Mouse (Mus musculus): Measurements from ENCODE around the gene Eif3a. TPM values are rescaled to one million over a fixed set of nuclear protein-coding genes. Genes with fewer than 3 reads are reported as not detected.

Gene Eif3a
- polyA plus RNA-seq, 1 experiment from 2014 or later, result 57.2 TPM

DNA sequence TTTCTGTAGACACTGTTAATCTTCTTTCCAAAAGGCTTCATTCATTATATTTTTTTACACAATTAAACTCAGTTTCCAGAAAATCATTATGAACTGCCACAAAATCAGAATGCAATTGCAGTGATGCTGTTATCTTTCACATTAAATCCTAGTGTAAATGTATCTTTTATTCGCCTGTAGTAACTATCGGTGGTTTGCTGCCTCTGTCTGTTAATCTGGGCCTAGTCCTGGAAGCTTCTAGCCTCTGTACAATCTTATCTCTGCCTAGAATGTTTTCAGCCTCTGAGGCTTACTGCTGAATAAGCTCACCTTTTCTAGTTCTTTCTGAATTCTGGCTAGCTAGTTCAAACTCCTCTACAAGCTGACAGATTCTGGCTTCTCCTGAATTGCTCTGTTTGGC, 19.5 kb upstream of the Eif3a start:
- ATAC-seq, result no peak
- Histone ChIP-seq H3K4me3 (ENCODE audit: low read depth, low read length) (no peak overlapping the region), H3K27me3 (replicated peaks; ENCODE audit: control insufficient read depth, insufficient read depth, low read length) (no peaks in the 10 kb centered on the region), H3K9me3 (ENCODE audit: control insufficient read depth) (no peaks in the 10 kb centered on the region), H3K4me1 (replicated peaks; ENCODE audit: control insufficient read depth, insufficient read depth, low read length) (0 out of 2 replicates have a peak, but pooled peaks cover 3% of the 10 kb centered on the region), H3K27ac (ENCODE audit: low read depth, low read length) (no peak overlapping the region), H3K36me3 (ENCODE audit: control insufficient read depth, insufficient read depth) (0 out of 2 replicates have a peak, but pooled peaks cover under 1% of the 10 kb centered on the region), H3K4me2 (replicated peaks; ENCODE audit: low read depth) (no peak overlapping the region), H3K9ac (ENCODE audit: low read depth, low read length) (no peak overlapping the region)
- 88% methylated on average over 2 of the region's 2 CpGs for WGBS
- TF ChIP-seq CTCF (IDR thresholded peaks at IDR 0.05; ENCODE audit: low read depth), result no peak

DNA sequence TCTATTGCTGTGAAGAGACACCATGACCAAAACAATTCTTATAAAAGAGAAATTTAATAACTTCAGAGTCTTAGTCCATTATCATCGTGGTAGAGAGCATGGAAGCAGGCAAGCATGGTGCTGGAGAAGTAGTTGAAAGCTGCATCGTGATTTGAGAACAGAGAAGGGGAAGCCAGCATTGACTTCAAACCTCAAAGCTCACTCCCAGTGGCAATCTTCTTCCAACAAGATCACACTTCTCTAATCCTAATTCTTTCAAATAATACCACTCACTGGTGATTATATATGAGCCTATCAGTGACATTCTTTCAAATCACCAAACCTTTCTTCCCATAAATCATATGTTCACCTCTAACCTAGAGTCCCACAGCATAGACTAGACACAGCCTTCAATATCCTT, 14.4 kb upstream of the Eif3a start:
- no peak for TF ChIP-seq CTCF (IDR thresholded peaks at IDR 0.05; ENCODE audit: low read depth)
- Histone ChIP-seq H3K9me3 (ENCODE audit: control insufficient read depth) (no peaks in the 10 kb centered on the region), H3K36me3 (ENCODE audit: control insufficient read depth, insufficient read depth) (no peaks in the 10 kb centered on the region), H3K27me3 (replicated peaks; ENCODE audit: control insufficient read depth, insufficient read depth, low read length) (no peaks in the 10 kb centered on the region), H3K27ac (ENCODE audit: low read depth, low read length) (no peak overlapping the region), H3K4me3 (ENCODE audit: low read depth, low read length) (no peak overlapping the region), H3K9ac (ENCODE audit: low read depth, low read length) (no peak overlapping the region), H3K4me1 (replicated peaks; ENCODE audit: control insufficient read depth, insufficient read depth, low read length) (no peaks in the 10 kb centered on the region), H3K4me2 (replicated peaks; ENCODE audit: low read depth) (no peak overlapping the region)
- no peak for ATAC-seq
- WGBS, result 64% methylated on average over 2 of the region's 2 CpGs

DNA sequence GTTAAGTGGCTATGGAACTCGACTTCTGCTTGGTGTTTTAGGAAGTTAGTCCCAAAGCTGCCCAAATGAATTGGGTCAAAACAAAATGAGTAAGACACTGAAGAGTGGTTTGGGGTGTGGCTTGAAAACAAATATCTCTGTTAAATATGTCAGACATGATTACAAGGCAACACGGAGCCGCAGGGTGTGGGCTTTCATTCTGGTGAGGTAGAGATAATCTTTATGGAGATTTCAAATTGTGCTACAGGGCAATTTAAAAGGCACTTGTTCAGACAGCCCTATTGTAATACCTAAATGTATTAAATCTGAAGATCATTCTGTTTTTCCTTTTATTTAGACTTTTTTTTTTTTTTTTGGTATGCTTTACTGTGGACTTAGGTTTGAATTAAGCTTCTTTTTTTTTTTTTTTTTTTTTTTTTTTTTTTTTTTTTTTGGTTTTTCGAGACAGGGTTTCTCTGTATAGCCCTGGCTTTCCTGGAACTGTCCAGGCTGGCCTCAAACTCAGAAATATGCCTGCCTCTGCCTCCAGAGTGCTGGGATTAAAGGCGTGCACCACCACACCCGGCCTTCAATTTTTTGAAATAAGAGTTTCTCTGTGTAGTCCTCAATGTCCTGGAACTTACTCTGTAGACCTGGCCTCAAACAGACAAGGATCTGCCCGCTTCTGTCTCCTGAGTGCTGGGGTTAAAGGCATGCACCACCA, 9.6 kb upstream of the Eif3a start:
- H3K36me3 ChIP-seq (ENCODE audit: control insufficient read depth, insufficient read depth), result no peaks in the 10 kb centered on the region

DNA sequence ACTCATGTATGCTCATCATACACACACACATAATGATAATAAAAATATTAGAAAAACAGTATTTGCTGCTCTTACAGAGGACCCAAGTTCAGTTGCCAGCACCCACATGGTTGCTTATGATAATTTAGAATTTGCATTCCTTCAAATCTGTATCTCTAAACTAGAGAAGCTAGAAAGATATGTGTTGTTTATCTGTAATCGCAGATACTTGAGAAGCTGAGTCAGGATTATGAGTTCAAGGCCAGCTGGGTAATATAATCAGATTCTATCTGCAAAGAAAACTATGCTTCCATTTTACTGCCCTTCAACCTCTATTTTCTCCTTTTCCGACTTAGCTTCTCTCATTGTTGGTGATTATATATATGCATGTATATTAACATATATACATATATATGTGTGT, 7.0 kb upstream of the Eif3a start:
- Histone ChIP-seq H3K27ac (ENCODE audit: low read depth, low read length) (no peak overlapping the region), H3K36me3 (ENCODE audit: control insufficient read depth, insufficient read depth) (no peaks in the 10 kb centered on the region), H3K4me1 (replicated peaks; ENCODE audit: control insufficient read depth, insufficient read depth, low read length) (no peaks in the 10 kb centered on the region), H3K9ac (ENCODE audit: low read depth, low read length) (no peak overlapping the region), H3K27me3 (replicated peaks; ENCODE audit: control insufficient read depth, insufficient read depth, low read length) (no peaks in the 10 kb centered on the region), H3K9me3 (ENCODE audit: control insufficient read depth) (no peaks in the 10 kb centered on the region), H3K4me2 (replicated peaks; ENCODE audit: low read depth) (no peak overlapping the region), H3K4me3 (ENCODE audit: low read depth, low read length) (no peak overlapping the region)
- 79% methylated on average over 2 of the region's 2 CpGs for WGBS
- ATAC-seq, result no peak
- no peak for TF ChIP-seq CTCF (IDR thresholded peaks at IDR 0.05; ENCODE audit: low read depth)

More for the DNA sequence above, 9.6 kb upstream of the Eif3a start:
- no peaks in the 10 kb centered on the region for H3K9me3 ChIP-seq (ENCODE audit: control insufficient read depth)
- ATAC-seq, result no peak
- H3K27me3 ChIP-seq (replicated peaks; ENCODE audit: control insufficient read depth, insufficient read depth, low read length), result no peaks in the 10 kb centered on the region
- 71% methylated on average over 7 of the region's 7 CpGs for WGBS
- no peak for TF ChIP-seq CTCF (IDR thresholded peaks at IDR 0.05; ENCODE audit: low read depth)
- H3K4me2 ChIP-seq (replicated peaks; ENCODE audit: low read depth), result no peak overlapping the region
- no peak overlapping the region for H3K9ac ChIP-seq (ENCODE audit: low read depth, low read length)
- no peak overlapping the region for H3K4me3 ChIP-seq (ENCODE audit: low read depth, low read length)
- H3K27ac ChIP-seq (ENCODE audit: low read depth, low read length), result no peak overlapping the region
- H3K4me1 ChIP-seq (replicated peaks; ENCODE audit: control insufficient read depth, insufficient read depth, low read length), result no peaks in the 10 kb centered on the region

DNA sequence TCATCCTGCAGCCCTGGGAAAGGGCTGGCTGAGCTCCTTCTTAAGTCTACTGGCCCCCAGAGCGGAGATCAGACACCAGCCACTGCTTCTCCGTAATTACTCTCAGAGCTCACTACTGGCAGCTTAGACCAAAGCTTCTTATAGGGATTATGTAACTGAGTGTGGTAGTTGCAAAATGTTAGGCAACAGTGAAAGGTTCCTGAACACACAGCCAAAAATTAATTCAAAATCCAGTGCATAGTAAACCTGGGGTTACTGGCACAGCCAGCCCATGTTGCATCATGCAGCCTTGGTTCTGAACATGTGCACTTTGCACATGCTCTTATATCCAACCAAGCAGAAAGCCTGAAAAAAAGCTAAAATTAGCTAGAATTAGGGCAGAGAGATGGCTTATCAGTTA, 4.8 kb upstream of the Eif3a start:
- H3K9ac ChIP-seq (ENCODE audit: low read depth, low read length), result no peak overlapping the region
- no peaks in the 10 kb centered on the region for H3K4me1 ChIP-seq (replicated peaks; ENCODE audit: control insufficient read depth, insufficient read depth, low read length)
- ATAC-seq, result no peak
- 91% methylated on average over 2 of the region's 2 CpGs for WGBS
- H3K27ac ChIP-seq (ENCODE audit: low read depth, low read length), result no peak overlapping the region
- no peaks in the 10 kb centered on the region for H3K9me3 ChIP-seq (ENCODE audit: control insufficient read depth)
- H3K4me3 ChIP-seq (ENCODE audit: low read depth, low read length), result no peak overlapping the region
- no peaks in the 10 kb centered on the region for H3K36me3 ChIP-seq (ENCODE audit: control insufficient read depth, insufficient read depth)
- no peaks in the 10 kb centered on the region for H3K27me3 ChIP-seq (replicated peaks; ENCODE audit: control insufficient read depth, insufficient read depth, low read length)
- no peak overlapping the region for H3K4me2 ChIP-seq (replicated peaks; ENCODE audit: low read depth)
- no peak for TF ChIP-seq CTCF (IDR thresholded peaks at IDR 0.05; ENCODE audit: low read depth)

DNA sequence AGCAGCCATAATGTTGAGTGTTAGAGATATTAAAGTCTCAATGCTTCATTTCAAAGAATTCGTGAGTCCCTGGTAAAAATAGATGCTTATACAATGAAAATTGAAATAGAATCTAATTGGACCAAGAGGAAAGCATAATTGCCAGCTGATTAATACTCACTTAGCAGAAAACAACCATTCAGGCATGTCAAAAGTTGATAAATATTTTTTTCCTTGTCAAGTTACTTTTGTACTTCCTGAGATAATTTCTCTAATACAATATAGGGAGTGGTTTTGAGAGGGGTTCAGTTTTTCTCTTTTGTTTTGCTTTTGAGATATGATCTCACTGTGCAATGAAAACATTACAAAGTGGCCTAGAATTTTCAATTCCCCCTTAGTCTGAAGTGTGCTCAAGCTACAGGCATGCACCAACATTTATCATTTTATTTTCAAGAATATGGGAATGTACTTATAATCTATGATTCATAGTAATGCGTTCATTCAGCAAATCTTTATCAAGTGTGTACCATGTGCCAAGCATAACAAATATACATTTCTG, 2.8 kb upstream of the Eif3a start:
- Histone ChIP-seq H3K4me1 (replicated peaks; ENCODE audit: control insufficient read depth, insufficient read depth, low read length) (no peaks in the 10 kb centered on the region), H3K27me3 (replicated peaks; ENCODE audit: control insufficient read depth, insufficient read depth, low read length) (no peaks in the 10 kb centered on the region), H3K9me3 (ENCODE audit: control insufficient read depth) (no peaks in the 10 kb centered on the region), H3K36me3 (ENCODE audit: control insufficient read depth, insufficient read depth) (no peaks in the 10 kb centered on the region), H3K4me3 (ENCODE audit: low read depth, low read length) (no peak overlapping the region), H3K9ac (ENCODE audit: low read depth, low read length) (no peak overlapping the region), H3K4me2 (replicated peaks; ENCODE audit: low read depth) (no peak overlapping the region), H3K27ac (ENCODE audit: low read depth, low read length) (no peak overlapping the region)
- TF ChIP-seq CTCF (IDR thresholded peaks at IDR 0.05; ENCODE audit: low read depth), result no peak
- no peak for ATAC-seq
- WGBS, result 79% methylated on average over 2 of the region's 2 CpGs

All from intestine, postnatal 0 days (tissue).